Mouse (Mus musculus): ENCODE data around the gene C1qtnf6.

C1qtnf6 gene

GRCm38 (mm10) chr15:78514393-78515146 is 16.6 kb downstream of the C1qtnf6 start:
- DNase-seq = peak; percentile 88

- DNase-seq = no peak
Observed at GRCm38 (mm10) chr15:78513019-78513418, 18.2 kb downstream of the C1qtnf6 start.

GRCm38 (mm10) chr15:78511951-78512350 is 19.3 kb downstream of the C1qtnf6 start:
- no peak for DNase-seq

- no peak for DNase-seq
Observed at GRCm38 (mm10) chr15:78510736-78511135, 20.5 kb downstream of the C1qtnf6 start.

- no peak for DNase-seq
Observed at GRCm38 (mm10) chr15:78510121-78510576, 21.1 kb downstream of the C1qtnf6 start.

GRCm38 (mm10) chr15:78509297-78509899 is 21.8 kb downstream of the C1qtnf6 start:
- DNase-seq = no peak

GRCm38 (mm10) chr15:78508443-78508842 is 22.8 kb downstream of the C1qtnf6 start:
- no peak for DNase-seq

GRCm38 (mm10) chr15:78505541-78505940 is 25.7 kb downstream of the C1qtnf6 start:
- DNase-seq = no peak

- no peak for DNase-seq
Observed at GRCm38 (mm10) chr15:78504816-78505215, 26.4 kb downstream of the C1qtnf6 start.

GRCm38 (mm10) chr15:78504013-78504412 is 27.2 kb downstream of the C1qtnf6 start:
- DNase-seq = no peak

GRCm38 (mm10) chr15:78502437-78503132 is 28.6 kb downstream of the C1qtnf6 start:
- no peak for DNase-seq

GRCm38 (mm10) chr15:78494968-78495406 is 36.2 kb downstream of the C1qtnf6 start, which contains the start of gene Il2rb:
Gene Il2rb, minus strand, starts transcription at chr15:78495271.
- no peak for DNase-seq

- no peak for DNase-seq
Observed at GRCm38 (mm10) chr15:78493401-78494010, 37.7 kb downstream of the C1qtnf6 start.

GRCm38 (mm10) chr15:78491301-78491700 is 39.9 kb downstream of the C1qtnf6 start:
- DNase-seq = no peak

- DNase-seq = no peak
Observed at GRCm38 (mm10) chr15:78489906-78490305, 41.3 kb downstream of the C1qtnf6 start.

- no peak for DNase-seq
Observed at GRCm38 (mm10) chr15:78489248-78489647, 42.0 kb downstream of the C1qtnf6 start.

- DNase-seq = no peak
Observed at GRCm38 (mm10) chr15:78487066-78487465, 44.1 kb downstream of the C1qtnf6 start.

- DNase-seq = no peak
Observed at GRCm38 (mm10) chr15:78486564-78486963, 44.7 kb downstream of the C1qtnf6 start.

- no peak for DNase-seq
Observed at GRCm38 (mm10) chr15:78483311-78483710, 47.9 kb downstream of the C1qtnf6 start.

- no peak for DNase-seq
Observed at GRCm38 (mm10) chr15:78482518-78482917, 48.7 kb downstream of the C1qtnf6 start.

- DNase-seq = no peak
Observed at GRCm38 (mm10) chr15:78481448-78482000, 49.7 kb downstream of the C1qtnf6 start.

- DNase-seq = no peak
Observed at GRCm38 (mm10) chr15:78480991-78481390, 50.2 kb downstream of the C1qtnf6 start.

- DNase-seq = no peak
Observed at GRCm38 (mm10) chr15:78480111-78480510, 51.1 kb downstream of the C1qtnf6 start.

Data from kidney, postnatal 10 days (tissue).